Mouse (Mus musculus) induced T-regulatory cell, adult 2 months (primary cell): ENCODE results near the gene Cfap46.

Experiments
- DNase-seq: peaks from one replicate; pipeline ENCODE4 v3.0.0-alpha.2; 2012; ENCODE audit warnings: low read depth

The Cfap46 gene

GRCm38 (mm10) chr7:139579261-139579905 lies 104.2 kb downstream of the Cfap46 start:
- no peak for DNase-seq

GRCm38 (mm10) chr7:139576064-139576686 lies 107.4 kb downstream of the Cfap46 start:
- no peak for DNase-seq

GRCm38 (mm10) chr7:139572665-139573064 lies 111.0 kb downstream of the Cfap46 start:
- no peak for DNase-seq

GRCm38 (mm10) chr7:139570788-139571187 lies 112.8 kb downstream of the Cfap46 start:
- DNase-seq, result no peak

- no peak for DNase-seq
Measured at GRCm38 (mm10) chr7:139566533-139566932, 117.1 kb downstream of the Cfap46 start.

GRCm38 (mm10) chr7:139565998-139566397 lies 117.6 kb downstream of the Cfap46 start:
- no peak for DNase-seq

- no peak for DNase-seq
Measured at GRCm38 (mm10) chr7:139564161-139564560, 119.5 kb downstream of the Cfap46 start.

- DNase-seq, result no peak
Measured at GRCm38 (mm10) chr7:139563425-139563824, 120.2 kb downstream of the Cfap46 start.

- DNase-seq, result no peak
Measured at GRCm38 (mm10) chr7:139559659-139560058, 124.0 kb downstream of the Cfap46 start.

GRCm38 (mm10) chr7:139556746-139557526 lies 126.7 kb downstream of the Cfap46 start:
- DNase-seq, result no peak

- no peak for DNase-seq
Measured at GRCm38 (mm10) chr7:139556331-139556730, 127.3 kb downstream of the Cfap46 start.

- no peak for DNase-seq
Measured at GRCm38 (mm10) chr7:139551519-139551918, 132.1 kb downstream of the Cfap46 start.
